In genomic region chr10:4119287-4119686, GRCm38 (mm10) we compare ENCODE assay signal across 18 mouse cellular contexts.
"Had no signal": no experiment of that assay in that cellular context is flagged by ENCODE, and none has a peak within 500 bp of the region (broad histone marks: within the 10 kb centered on the region; RNA-seq: fewer than 3 reads in every experiment).

No protein-coding gene starts in this region.

- DNase-seq: kidney, adult 9 months; kidney, postnatal 25 days; layer of hippocampus, postnatal 36 days; liver, embryonic 13.5 days; lung, adult 2 months; lung, postnatal 14 days; lung, postnatal 4 days; midbrain, embryonic 14.5 days; right cerebral cortex, postnatal 25 days; spleen, adult 18-20 months; thymus, adult 18-20 months; thymus, postnatal 36 days had no signal

- H3K4me2 ChIP-seq: liver, embryonic 13.5 days; midbrain, embryonic 11.5 days; neural tube, embryonic 12.5 days; neural tube, embryonic 15.5 days; stomach, embryonic 15.5 days had no signal

- H3K36me3 ChIP-seq: neural tube, embryonic 12.5 days; neural tube, embryonic 15.5 days; stomach, embryonic 15.5 days had no signal

- H3K9ac ChIP-seq: liver, embryonic 13.5 days; neural tube, embryonic 12.5 days; neural tube, embryonic 15.5 days; stomach, embryonic 15.5 days had no signal

- H3K27me3 ChIP-seq: liver, embryonic 13.5 days; neural tube, embryonic 12.5 days; neural tube, embryonic 15.5 days; stomach, embryonic 15.5 days had no signal

- H3K4me3 ChIP-seq: left cerebral cortex, adult 2 months; liver, embryonic 13.5 days; neural tube, embryonic 12.5 days; neural tube, embryonic 15.5 days; stomach, embryonic 15.5 days had no signal

- H3K9me3 ChIP-seq: liver, embryonic 13.5 days; neural tube, embryonic 12.5 days; neural tube, embryonic 15.5 days; stomach, embryonic 15.5 days had no signal

- H3K27ac ChIP-seq: kidney, postnatal 0 days; left cerebral cortex, adult 2 months; liver, embryonic 13.5 days; neural tube, embryonic 12.5 days; neural tube, embryonic 15.5 days had no signal

- H3K4me1 ChIP-seq: neural tube, embryonic 15.5 days had no signal
